Mouse (Mus musculus): Measurements from ENCODE around the gene Pla2g12b.

Pla2g12b gene

GRCm38 (mm10) chr10:59467297-59467696 lies 63.8 kb downstream of the Pla2g12b start:
- DNase-seq (ENCODE audit: low spot score): no peak

- DNase-seq (ENCODE audit: low spot score): peak; percentile 4
Measured at GRCm38 (mm10) chr10:59470451-59470850, 67.0 kb downstream of the Pla2g12b start.
